Mouse (Mus musculus) kidney, adult 2 months (tissue): ENCODE data around the gene Rpl19.

Source experiments
- CTCF ChIP-seq: fragments of 200-500 bp; conservative IDR thresholded peaks from 2 replicates; pipeline ENCODE4 v1.5.1; 2011; ENCODE audit warnings: low read depth, mild to moderate bottlenecking, control low read depth, low read length, moderate library complexity, mixed read lengths; ENCODE audit not compliant: insufficient read depth, insufficient read length
- POLR2A ChIP-seq: fragments of 200-500 bp; IDR thresholded peaks from one replicate; pipeline ENCODE4 v1.6.1; 2011; ENCODE audit warnings: low read depth, low read length, control low read depth

GRCm38 (mm10) chr11:98021118-98021517 lies 5.4 kb upstream of the Rpl19 start:
- TF ChIP-seq POLR2A (no peak), CTCF (no peak)
